Mouse (Mus musculus) common myeloid progenitor, adult 5-6 weeks (primary cell): ENCODE data around the gene Trmt10a. TPM values are rescaled to one million over a fixed set of nuclear protein-coding genes. Genes with fewer than 3 reads are reported as not detected.

ENCODE experiments used
- ATAC-seq: replicated peaks from 2 replicates; pipeline ENCODE4 v1.8.0; 2016; ENCODE audit warnings: low read depth, mild to moderate bottlenecking, moderate TSS enrichment, inconsistent platforms; ENCODE audit not compliant: poor library complexity, severe bottlenecking
- total RNA-seq: library from RNA; stranded (forward); fragments of 200-1000, 187-1606 nt; gene quantifications from 2 replicates; pipeline ENCODE4 v1.2.3, GENCODE M21; 2017

Gene Trmt10a
- total RNA-seq, 1 experiment from 2014 or later = 28.1 TPM

- ATAC-seq = no peak
Measured at GRCm38 (mm10) chr3:138185995-138186930, 43.0 kb downstream of the Trmt10a start.

- no peak for ATAC-seq
Measured at GRCm38 (mm10) chr3:138192260-138192659, 49.0 kb downstream of the Trmt10a start.

- no peak for ATAC-seq
Measured at GRCm38 (mm10) chr3:138193683-138194302, 50.5 kb downstream of the Trmt10a start, which contains the start of gene 4930579F01Rik. Gene 4930579F01Rik, minus strand, starts transcription at chr3:138193825.

- ATAC-seq = no peak
Measured at GRCm38 (mm10) chr3:138197093-138197492, 53.8 kb downstream of the Trmt10a start.

GRCm38 (mm10) chr3:138197556-138197955 is 54.3 kb downstream of the Trmt10a start:
- ATAC-seq = no peak

GRCm38 (mm10) chr3:138197973-138198721 is 54.9 kb downstream of the Trmt10a start:
- ATAC-seq = peak; percentile 98

- ATAC-seq = no peak
Measured at GRCm38 (mm10) chr3:138198722-138199068, 55.4 kb downstream of the Trmt10a start.

- no peak for ATAC-seq
Measured at GRCm38 (mm10) chr3:138208821-138209220, 65.6 kb downstream of the Trmt10a start.

Other genes with a start within 250 kb of the Trmt10a start
- gene Lamtor3, start 224.9 kb upstream of the Trmt10a start, total RNA-seq = 56.7 and 70.8 TPM in 2 replicates
- 387 and 417 TPM in 2 replicates for gene Dapp1, start 161.9 kb upstream of the Trmt10a start, total RNA-seq
- not detected in 2 replicates for gene 1110002E22Rik, start 78.4 kb upstream of the Trmt10a start, total RNA-seq
- gene Gm5105, start 76.1 kb upstream of the Trmt10a start, total RNA-seq = not detected in 2 replicates
- 1.2 and 4.3 TPM in 2 replicates for gene Mttp, start 1.5 kb downstream of the Trmt10a start, total RNA-seq
- gene 4930579F01Rik, start 50.4 kb downstream of the Trmt10a start, total RNA-seq = not detected in 2 replicates
- gene Adh7, start 74.3 kb downstream of the Trmt10a start, total RNA-seq = not detected in 2 replicates
- not detected in 2 replicates for gene Adh1, start 117.5 kb downstream of the Trmt10a start, total RNA-seq
- not detected in 2 replicates for gene Adh6a, start 169.8 kb downstream of the Trmt10a start, total RNA-seq
- not detected in 2 replicates for gene Adh6b, start 198.3 kb downstream of the Trmt10a start, total RNA-seq